Mouse (Mus musculus) limb, embryonic 10.5 days (tissue): ENCODE results near the gene Pcgf3. TPM values are rescaled to one million over a fixed set of nuclear protein-coding genes. Genes with fewer than 3 reads are reported as not detected.
"Not testable (repeated sequence)": the region's sequence is repeated elsewhere in the genome, so short reads cannot be mapped to it uniquely, and the experiment has no call there.

Source experiments
- DNase-seq: peaks from one replicate; pipeline ENCODE4 v3.0.0-alpha.2; 2017; ENCODE audit warnings: low spot score
- H3K27ac ChIP-seq: fragments of 300-500 bp; sonication (generic); 2 replicates; pipeline ENCODE4 v1.5.1; 2016; ENCODE audit warnings: mild to moderate bottlenecking
- H3K27me3 ChIP-seq: fragments of 300-500 bp; sonication (generic); 2 replicates; pipeline ENCODE4 v1.6.1; 2016; ENCODE audit warnings: low read depth, mild to moderate bottlenecking; ENCODE audit not compliant: poor library complexity, severe bottlenecking
- H3K36me3 ChIP-seq: fragments of 300-500 bp; sonication (generic); 2 replicates; pipeline ENCODE4 v1.6.1; 2016; ENCODE audit warnings: mild to moderate bottlenecking, moderate library complexity
- H3K4me1 ChIP-seq: fragments of 300-500 bp; sonication (generic); 2 replicates; pipeline ENCODE4 v1.6.1; 2016
- H3K4me3 ChIP-seq: fragments of 300-500 bp; sonication (generic); 2 replicates; pipeline ENCODE4 v1.5.1; 2016; ENCODE audit warnings: mild to moderate bottlenecking, moderate library complexity
- H3K9me3 ChIP-seq: fragments of 300-500 bp; sonication (generic); replicated peaks from 2 replicates; pipeline ENCODE4 v1.6.1; 2016; ENCODE audit warnings: mild to moderate bottlenecking
- WGBS: fragments of 180-500 bp; shearing (Covaris S2); methylation state at CpG from one replicate; pipeline ENCODE4 v1.1.7; 2016; 5-methylcytosine and 5-hydroxymethylcytosine counted together
- polyA plus RNA-seq: library from polyadenylated mRNA; unstranded; fragments of >200 nt; fragmentation: Nextera tagmentation; extraction: Ambion mirVana; gene quantifications from 2 replicates; pipeline ENCODE4 v1.2.1, GENCODE M21; 2016

Gene Pcgf3
- polyA plus RNA-seq, 1 experiment from 2014 or later = 27.1 TPM

DNA sequence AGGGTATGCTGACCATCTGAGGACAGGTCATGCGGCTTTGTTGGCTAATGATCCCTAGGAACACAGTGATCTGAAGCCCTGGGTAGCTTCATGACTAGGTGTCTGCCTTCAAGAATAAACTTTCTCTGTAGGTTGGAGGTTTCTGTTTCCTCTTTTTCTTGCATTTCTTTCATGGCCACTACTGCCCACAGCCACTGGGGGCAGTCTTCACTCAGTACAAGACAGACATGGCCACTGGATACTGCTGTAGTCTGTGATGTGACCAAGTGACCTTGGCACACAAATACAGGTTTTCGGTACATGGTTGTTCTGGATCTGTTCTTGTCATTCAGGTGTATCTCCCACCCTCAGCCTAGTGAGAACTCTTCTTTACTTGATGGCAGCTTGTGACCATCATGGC, 24.2 kb downstream of the Pcgf3 start:
- 97% methylated on average over 2 of the region's 2 CpGs for WGBS
- H3K27me3 ChIP-seq = no peaks in the 10 kb centered on the region
- no peak overlapping the region for H3K27ac ChIP-seq
- peaks cover 84% of the 10 kb centered on the region for H3K36me3 ChIP-seq
- no peak overlapping the region for H3K4me3 ChIP-seq
- H3K4me1 ChIP-seq = no peaks in the 10 kb centered on the region
- DNase-seq = peak; percentile 33
- no peaks in the 10 kb centered on the region for H3K9me3 ChIP-seq

DNA sequence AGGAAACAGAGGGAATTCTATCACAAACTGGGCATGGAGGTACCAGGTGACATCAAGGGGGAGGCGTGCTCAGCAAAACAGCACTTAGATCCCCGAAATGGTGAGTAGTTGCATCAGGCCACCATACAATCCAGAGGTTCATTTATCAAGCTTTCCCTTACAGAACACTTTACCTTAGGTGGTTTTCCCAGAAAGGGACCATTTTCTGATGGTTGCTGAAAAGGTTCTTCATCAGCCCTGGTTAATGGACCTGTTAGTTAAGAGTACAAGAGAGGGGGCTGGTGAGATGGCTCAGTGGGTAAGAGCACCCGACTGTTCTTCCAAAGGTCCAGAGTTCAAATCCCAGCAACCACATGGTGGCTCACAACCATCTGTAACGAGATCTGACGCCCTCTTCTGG, 25.1 kb downstream of the Pcgf3 start:
- not testable (repeated sequence) for DNase-seq, H3K4me1 ChIP-seq, H3K27me3 ChIP-seq, H3K4me3 ChIP-seq, H3K27ac ChIP-seq, H3K9me3 ChIP-seq
- H3K36me3 ChIP-seq = peaks cover 89% of the 10 kb centered on the region
- 94% methylated on average over 5 of the region's 5 CpGs for WGBS

DNA sequence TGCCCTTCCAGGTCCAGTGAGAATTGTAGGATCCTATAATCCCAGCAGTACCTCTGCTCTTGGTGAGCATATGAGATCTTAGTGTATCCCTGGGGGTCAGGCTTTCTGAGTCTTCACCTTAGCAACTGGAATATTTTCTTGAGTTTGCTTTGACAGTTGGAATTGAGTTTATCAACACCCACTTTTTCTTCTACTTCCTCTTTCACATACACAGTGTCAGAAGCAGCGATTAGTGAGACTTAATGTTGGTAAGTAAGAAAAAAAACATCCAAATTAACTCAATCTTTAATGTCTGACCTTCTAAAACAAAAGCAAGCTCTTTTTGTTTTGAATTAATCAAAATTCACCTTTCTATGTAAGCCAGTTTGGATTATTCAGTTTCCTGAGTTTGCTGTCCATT, 40.5 kb downstream of the Pcgf3 start:
- H3K27ac ChIP-seq = no peak overlapping the region
- H3K36me3 ChIP-seq = peaks cover 100% of the 10 kb centered on the region
- no peaks in the 10 kb centered on the region for H3K9me3 ChIP-seq
- H3K4me1 ChIP-seq = no peaks in the 10 kb centered on the region
- H3K27me3 ChIP-seq = no peaks in the 10 kb centered on the region
- no peak for DNase-seq
- no peak overlapping the region for H3K4me3 ChIP-seq
- WGBS = 86% methylated on average over 1 of the region's 1 CpGs

DNA sequence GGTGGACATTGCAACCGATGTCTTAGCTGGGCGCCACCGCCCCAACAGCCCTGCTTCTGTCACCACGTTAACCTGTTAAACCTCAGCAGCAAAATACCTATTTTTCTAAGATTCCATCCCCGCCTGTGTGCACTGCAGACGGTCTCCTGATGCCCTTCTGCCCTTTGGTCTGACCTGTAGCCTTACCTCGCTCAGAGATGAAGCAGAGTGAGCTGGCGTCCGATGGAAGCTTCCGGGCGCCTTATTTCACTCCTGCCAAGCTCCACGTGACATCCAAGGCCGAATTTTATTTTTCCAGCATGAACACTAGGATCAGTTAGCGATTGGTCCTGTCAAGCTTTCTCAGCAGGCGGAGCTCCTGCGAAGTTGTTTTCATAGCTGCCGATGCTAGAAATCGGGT, 41.3 kb downstream of the Pcgf3 start:
- Histone ChIP-seq H3K9me3 (no peaks in the 10 kb centered on the region), H3K4me3 (no peak overlapping the region), H3K36me3 (peaks cover 95% of the 10 kb centered on the region), H3K27ac (no peak overlapping the region), H3K27me3 (no peaks in the 10 kb centered on the region), H3K4me1 (no peaks in the 10 kb centered on the region)
- DNase-seq = no peak
- WGBS = 92% methylated on average over 18 of the region's 18 CpGs

DNA sequence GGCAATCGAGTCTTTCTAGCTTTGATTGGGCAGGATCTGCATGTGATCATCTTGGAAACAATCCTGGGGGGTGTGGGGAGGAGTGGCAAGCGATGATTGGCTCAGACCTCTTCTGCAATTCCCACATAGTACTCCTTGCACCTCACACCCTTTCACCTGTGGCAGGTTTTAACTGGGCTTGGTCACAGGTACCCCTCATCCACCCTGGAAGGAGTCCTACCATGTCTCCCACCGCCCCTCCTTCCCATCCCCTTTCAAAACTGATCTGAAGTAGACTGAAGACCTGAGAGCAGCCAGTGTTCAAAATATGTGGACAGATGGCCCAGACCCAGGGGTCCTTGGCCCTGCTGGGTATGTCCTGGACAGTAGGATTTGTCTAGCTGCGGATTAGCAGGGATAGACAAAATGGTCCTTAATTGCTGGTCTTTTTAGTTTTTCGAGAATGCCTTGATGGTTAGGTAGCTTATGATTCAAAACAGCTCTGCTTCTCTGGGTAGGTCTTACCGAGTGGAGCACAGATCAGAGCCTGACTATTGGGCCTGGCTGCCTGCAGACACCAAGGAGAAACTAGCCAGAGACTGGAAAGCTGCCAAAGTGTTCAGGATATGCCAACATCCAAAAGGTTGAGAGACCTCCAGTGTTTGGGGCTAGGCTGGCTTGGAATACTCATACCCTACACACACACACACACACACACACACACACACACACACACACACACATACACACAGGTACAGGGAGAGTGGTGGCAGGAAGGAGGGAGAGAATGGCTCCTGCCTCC, 54.7 kb downstream of the Pcgf3 start:
- Histone ChIP-seq H3K4me1 (peaks cover 10% of the 10 kb centered on the region), H3K27me3 (no peaks in the 10 kb centered on the region), H3K36me3 (no peaks in the 10 kb centered on the region), H3K9me3 (no peaks in the 10 kb centered on the region), H3K27ac (no peak overlapping the region), H3K4me3 (no peak overlapping the region)
- WGBS = 67% methylated on average over 6 of the region's 6 CpGs
- no peak for DNase-seq

DNA sequence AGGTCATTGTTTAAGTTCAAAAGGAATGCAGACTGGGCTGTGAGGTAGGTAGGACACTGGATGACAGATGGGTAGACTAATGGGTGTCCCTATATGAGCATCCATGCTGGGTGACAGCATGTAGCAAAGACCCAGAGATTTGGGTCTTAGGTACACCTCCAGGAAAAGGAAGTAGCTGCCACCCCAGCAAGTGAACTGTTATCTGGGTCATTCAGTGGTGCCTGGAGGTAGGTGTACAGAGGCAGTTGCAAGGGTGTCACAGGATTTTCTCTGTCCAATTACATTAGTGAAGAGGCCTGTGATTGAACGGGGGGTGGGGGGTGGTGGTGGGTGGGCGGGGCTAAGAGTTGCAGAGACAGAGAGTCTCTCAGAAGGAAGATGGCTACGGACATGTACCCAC, 55.6 kb downstream of the Pcgf3 start:
- WGBS = 87% methylated on average over 3 of the region's 3 CpGs

DNA sequence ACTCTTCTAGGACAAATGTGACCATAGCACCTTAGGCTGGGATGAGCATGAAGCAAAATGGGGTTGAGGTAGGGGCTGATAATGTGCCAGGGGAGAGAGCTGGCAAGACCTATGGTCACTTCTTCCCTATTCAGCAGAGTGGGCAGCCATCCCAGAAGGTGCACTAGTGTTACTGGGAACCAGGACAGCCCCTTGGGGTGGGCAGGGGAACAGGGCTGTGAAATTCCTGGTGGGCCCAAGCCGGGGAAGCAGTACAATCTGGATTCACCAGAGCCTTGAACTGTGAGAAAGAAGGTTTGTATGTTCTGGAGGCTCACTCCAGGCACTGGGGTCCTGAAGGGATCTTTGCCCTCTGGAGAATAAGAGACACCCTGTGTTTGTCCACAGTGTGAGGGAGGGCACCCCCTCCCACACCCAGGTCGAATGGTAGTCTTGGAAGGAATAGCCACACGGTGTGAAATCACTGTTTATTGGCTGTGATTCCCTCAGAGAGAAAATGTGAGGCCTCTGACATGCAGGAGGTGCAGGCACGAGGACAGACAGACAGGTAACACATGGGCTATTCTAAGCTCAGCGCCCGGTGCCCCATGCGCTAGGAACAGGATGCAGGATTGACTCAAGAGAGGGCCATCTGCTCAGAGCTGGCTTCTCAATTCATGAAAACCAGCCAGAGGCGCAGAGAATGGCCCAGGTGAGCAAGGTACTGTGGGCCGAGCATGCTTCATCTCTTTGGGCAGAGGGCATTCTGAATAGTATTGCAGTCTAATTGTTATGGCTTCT, 57.3 kb downstream of the Pcgf3 start:
- DNase-seq = no peak
- Histone ChIP-seq H3K27ac (no peak overlapping the region), H3K4me1 (peaks cover 16% of the 10 kb centered on the region), H3K36me3 (no peaks in the 10 kb centered on the region), H3K9me3 (no peaks in the 10 kb centered on the region), H3K27me3 (no peaks in the 10 kb centered on the region), H3K4me3 (no peak overlapping the region)
- 83% methylated on average over 9 of the region's 9 CpGs for whole genome bisulfite sequencing

More for the DNA sequence above, 55.6 kb downstream of the Pcgf3 start:
- H3K36me3 ChIP-seq = no peaks in the 10 kb centered on the region
- no peaks in the 10 kb centered on the region for H3K9me3 ChIP-seq
- no peak overlapping the region for H3K4me3 ChIP-seq
- no peaks in the 10 kb centered on the region for H3K27me3 ChIP-seq
- peaks cover 16% of the 10 kb centered on the region for H3K4me1 ChIP-seq
- H3K27ac ChIP-seq = no peak overlapping the region
- DNase-seq = no peak

DNA sequence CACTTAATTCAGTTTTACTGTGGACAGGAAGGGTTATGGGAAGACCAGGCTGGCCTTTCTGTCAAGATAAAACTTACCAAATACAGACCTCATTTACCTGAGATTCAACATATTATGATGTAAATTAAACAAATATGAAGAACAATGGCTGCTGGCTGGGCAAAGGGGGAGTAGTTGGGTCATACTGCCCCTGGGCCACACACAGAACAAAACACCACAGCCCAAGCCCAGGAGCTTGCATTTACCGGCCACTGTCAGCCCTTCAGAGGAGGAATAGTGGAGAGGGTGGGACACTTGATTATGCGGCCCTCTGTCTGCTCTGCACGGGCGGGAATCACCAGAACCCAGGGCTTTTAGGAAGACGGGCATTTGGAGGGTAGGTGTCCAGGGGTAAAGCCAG, 57.9 kb downstream of the Pcgf3 start:
- 76% methylated on average over 5 of the region's 5 CpGs for WGBS
- H3K27ac ChIP-seq = no peak overlapping the region

DNA sequence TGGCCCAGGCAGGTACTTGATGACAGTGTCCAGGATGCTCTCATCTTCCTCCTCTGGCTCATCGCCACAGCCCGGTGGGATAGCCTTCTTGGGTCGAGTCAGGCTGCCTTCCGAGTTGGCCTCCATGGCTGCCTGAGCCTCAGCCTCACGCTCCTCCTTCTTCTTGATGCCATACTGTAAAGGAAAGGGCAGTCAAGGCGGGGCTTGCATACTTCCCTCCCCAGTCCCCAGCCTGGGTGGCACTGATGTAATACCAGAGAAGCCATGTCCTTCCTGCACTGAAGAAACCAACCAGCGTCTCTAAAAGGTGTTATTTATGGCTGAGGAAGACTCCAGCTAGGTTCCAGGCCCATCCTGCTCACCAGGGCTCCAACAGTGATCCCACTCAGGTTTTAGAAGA, 59.1 kb downstream of the Pcgf3 start:
- H3K27me3 ChIP-seq = no peaks in the 10 kb centered on the region
- WGBS = 81% methylated on average over 7 of the region's 7 CpGs
- no peaks in the 10 kb centered on the region for H3K36me3 ChIP-seq
- no peak overlapping the region for H3K4me3 ChIP-seq
- no peak for DNase-seq
- no peak overlapping the region for H3K27ac ChIP-seq
- peaks cover 16% of the 10 kb centered on the region for H3K4me1 ChIP-seq
- H3K9me3 ChIP-seq = no peaks in the 10 kb centered on the region

More for the DNA sequence above, 57.9 kb downstream of the Pcgf3 start:
- Histone ChIP-seq H3K9me3 (no peaks in the 10 kb centered on the region), H3K4me3 (no peak overlapping the region), H3K4me1 (peaks cover 16% of the 10 kb centered on the region), H3K36me3 (no peaks in the 10 kb centered on the region), H3K27me3 (no peaks in the 10 kb centered on the region)
- DNase-seq = no peak

DNA sequence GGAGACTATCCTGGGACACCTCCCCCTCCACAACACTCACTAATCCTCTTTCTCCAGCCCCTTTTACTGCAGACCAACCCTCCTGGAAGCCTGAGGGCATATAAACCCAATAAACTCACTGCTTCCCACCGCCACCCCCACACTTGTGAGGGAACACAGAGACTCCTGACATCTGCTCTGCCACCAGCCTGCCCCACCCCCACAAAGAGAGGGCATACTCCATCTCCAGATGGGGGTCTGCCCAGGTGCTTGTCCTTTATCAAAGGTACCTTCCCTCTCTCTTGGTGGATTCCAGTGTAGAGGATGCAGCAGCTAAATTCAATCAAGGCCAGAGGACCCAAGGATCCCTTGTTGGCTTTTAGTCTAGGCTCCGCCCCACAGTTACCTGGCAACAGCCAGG, 60.0 kb downstream of the Pcgf3 start:
- 42% methylated on average over 2 of the region's 2 CpGs for WGBS

DNA sequence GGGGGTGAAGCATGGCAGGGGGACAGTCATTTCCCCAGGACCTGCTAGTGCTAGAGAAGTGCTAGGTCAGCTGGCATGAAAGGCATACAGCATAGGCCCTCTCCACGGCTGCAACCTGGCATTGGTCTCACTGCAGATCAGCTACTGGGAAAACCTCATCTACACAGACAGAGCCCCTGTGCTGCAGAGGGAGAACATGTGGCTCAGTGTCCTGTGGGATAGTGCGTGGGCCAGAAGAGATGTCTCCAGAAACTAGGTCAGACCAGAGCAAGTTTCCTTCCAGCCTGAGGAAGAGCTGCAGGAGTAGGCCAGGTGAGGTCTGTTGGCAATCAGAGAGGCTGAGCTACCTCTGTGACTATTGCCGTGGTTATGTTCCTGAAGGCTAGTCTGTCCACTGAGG, 60.9 kb downstream of the Pcgf3 start:
- 84% methylated on average over 3 of the region's 3 CpGs for WGBS
- peaks cover 16% of the 10 kb centered on the region for H3K4me1 ChIP-seq
- H3K4me3 ChIP-seq = no peak overlapping the region
- H3K27ac ChIP-seq = no peak overlapping the region; the same call in 1 of the 2 replicates
- DNase-seq = no peak
- no peaks in the 10 kb centered on the region for H3K27me3 ChIP-seq
- no peaks in the 10 kb centered on the region for H3K36me3 ChIP-seq
- no peaks in the 10 kb centered on the region for H3K9me3 ChIP-seq

More for the DNA sequence above, 60.0 kb downstream of the Pcgf3 start:
- Histone ChIP-seq H3K27ac (no peak overlapping the region), H3K36me3 (no peaks in the 10 kb centered on the region), H3K27me3 (no peaks in the 10 kb centered on the region), H3K4me1 (peaks cover 16% of the 10 kb centered on the region), H3K4me3 (no peak overlapping the region), H3K9me3 (no peaks in the 10 kb centered on the region)
- DNase-seq = no peak

DNA sequence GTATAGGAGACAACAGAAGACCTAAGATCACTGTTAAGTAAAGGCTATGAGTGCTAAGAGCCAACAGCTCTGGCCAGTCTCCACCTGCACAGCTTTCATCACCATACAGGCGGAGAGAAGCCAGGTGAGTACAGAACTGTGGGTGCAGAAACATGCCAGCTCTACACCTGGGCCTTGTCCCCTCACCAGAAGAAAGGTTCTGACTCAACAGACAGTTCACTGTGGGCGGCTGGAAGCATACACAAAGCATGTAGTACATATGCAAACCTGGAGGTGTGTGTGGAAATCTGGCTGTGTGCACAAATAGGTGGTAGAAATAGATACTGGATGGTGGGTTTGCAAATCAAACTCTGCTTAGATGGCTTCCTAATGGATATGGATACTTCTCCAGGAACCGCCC, 61.6 kb downstream of the Pcgf3 start:
- Histone ChIP-seq H3K9me3 (no peaks in the 10 kb centered on the region), H3K4me3 (no peak overlapping the region), H3K27ac (no peak overlapping the region), H3K36me3 (no peaks in the 10 kb centered on the region), H3K4me1 (peaks cover 16% of the 10 kb centered on the region), H3K27me3 (no peaks in the 10 kb centered on the region)
- DNase-seq = no peak
- 81% methylated on average over 3 of the region's 3 CpGs for WGBS

DNA sequence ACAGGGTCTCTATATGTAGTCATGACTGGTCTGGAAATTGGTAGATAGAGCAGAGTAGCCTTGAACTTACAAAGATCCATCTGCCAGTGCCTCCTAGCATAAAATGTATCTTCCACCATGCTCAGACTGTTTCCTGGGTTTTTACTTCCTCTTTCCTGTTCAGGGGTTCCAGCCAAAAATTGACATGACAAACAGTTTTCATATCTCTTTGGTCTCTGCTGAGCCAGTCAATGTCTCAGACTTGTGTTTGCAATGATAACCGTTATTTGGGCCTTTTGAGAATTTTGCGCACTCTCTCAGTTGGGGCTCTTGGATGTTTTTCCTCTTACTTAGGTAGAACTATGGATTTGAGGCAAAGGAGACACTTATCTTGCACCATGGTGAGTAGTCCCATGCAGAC, 73.2 kb downstream of the Pcgf3 start:
- 99% methylated on average over 2 of the region's 2 CpGs for WGBS
- H3K27me3 ChIP-seq = no peaks in the 10 kb centered on the region
- DNase-seq = no peak
- peaks cover 4% of the 10 kb centered on the region; the same call in 1 of the 2 replicates for H3K9me3 ChIP-seq
- no peaks in the 10 kb centered on the region for H3K4me1 ChIP-seq
- no peak overlapping the region for H3K27ac ChIP-seq
- no peak overlapping the region for H3K4me3 ChIP-seq
- no peaks in the 10 kb centered on the region for H3K36me3 ChIP-seq
